ENCODE assay signal across 28 mouse cellular contexts in genomic region chr1:94008826-94009225, GRCm38 (mm10). TPM values are rescaled to one million over a fixed set of nuclear protein-coding genes. Genes with fewer than 3 reads are reported as not detected.
DNase-seq lines count a peak whose midpoint lies in the region; ATAC-seq lines count a peak whose summit lies in the region.
"Not testable (repeated sequence)": the region's sequence is repeated elsewhere in the genome, so short reads cannot be mapped to it uniquely, and the experiment has no call there.
"Had no signal": no experiment of that assay in that cellular context is flagged by ENCODE, and none has a peak within 500 bp of the region (broad histone marks: within the 10 kb centered on the region; RNA-seq: fewer than 3 reads in every experiment).

No protein-coding gene starts in this region.

- not testable (repeated sequence) for H3K4me2 ChIP-seq in limb, embryonic 13.5 days (replicated peaks)

- not testable (repeated sequence) for H3K9ac ChIP-seq in limb, embryonic 13.5 days

- not testable (repeated sequence) for H3K9me3 ChIP-seq in limb, embryonic 13.5 days

- 66% methylated on average over 16 of the region's 19 CpGs for WGBS in limb, embryonic 13.5 days

- H3K36me3 ChIP-seq in limb, embryonic 13.5 days, result not testable (repeated sequence)

- peak; percentile 73 to 93 for DNase-seq in frontal cortex, postnatal 36 days (ENCODE audit: low spot score in 2 of 2)
- DNase-seq in layer of hippocampus, adult 8-10 months (ENCODE audit: low spot score in 2 of 2), result peak; percentile 89 to 90
- peak; percentile 70 to 75 for DNase-seq in layer of hippocampus, postnatal 36 days
- peak; percentile 77 to 90 for DNase-seq in left cerebral cortex, adult 9 months (ENCODE audit: low spot score in 2 of 2)
- peak; percentile 55 for DNase-seq in right cerebral cortex, postnatal 14 days

- ATAC-seq in frontal cortex, adult (ENCODE audit: low TSS enrichment), result peak; percentile 82
- peak; percentile 21; the same call in 1 of the 2 replicates for ATAC-seq in limb, embryonic 13.5 days (ENCODE audit: low FRiP score, low read depth)

- not testable (repeated sequence) for H3K4me3 ChIP-seq in limb, embryonic 13.5 days

- not testable (repeated sequence) for H3K27me3 ChIP-seq in limb, embryonic 13.5 days

- H3K4me1 ChIP-seq in limb, embryonic 13.5 days, result not testable (repeated sequence)

- H3K27ac ChIP-seq in limb, embryonic 13.5 days, result not testable (repeated sequence)

RNA-seq across cellular contexts. Expression of gene Neu4, which starts 11.4 kb away (rescaled TPM):
- 10 to 100 TPM in 1 of 4 experiments, 1 to 10 TPM in 3; 8.1 to 10.4 (median 8.8) TPM for total RNA-seq in layer of hippocampus, adult 8-10 months (2022)
- total RNA-seq in layer of hippocampus, postnatal 36 days (2021), result 10 to 100 TPM; 10.4 to 12.3 TPM
- not detected in 2 replicates for polyA plus RNA-seq in limb, embryonic 13.5 days (2015; fragmentation: Nextera tagmentation; extraction: Ambion mirVana)
- total RNA-seq: adrenal gland, adult 18-20 months; adrenal gland, postnatal 25 days; common myeloid progenitor, adult 5-6 weeks; gastrocnemius, postnatal 14 days; granulocyte monocyte progenitor cell, adult 5-6 weeks; heart, postnatal 14 days; megakaryocyte-erythroid progenitor cell, adult 5-6 weeks had no signal
- polyA plus RNA-seq: brain, embryonic 14.5 days; forebrain, embryonic 13.5 days; heart, embryonic 14.5 days; hindbrain, embryonic 10.5 days; hindbrain, embryonic 15.5 days; intestine, embryonic 14.5 days; kidney, embryonic 15.5 days; liver, embryonic 14.5 days; lung, adult 2 months; macrophage; midbrain, embryonic 13.5 days; neural tube, embryonic 13.5 days; testis, adult 2 months; thymus, postnatal 0 days had no signal

RNA-seq across cellular contexts. Expression of gene Gal3st2c, which starts 18.5 kb away (rescaled TPM):
- under 1 TPM in 3 of 4 experiments, not detected in 1; 0.04 to 0.12 (median 0.07) TPM for total RNA-seq in layer of hippocampus, adult 8-10 months (2022)
- under 1 TPM; 0.08 to 0.10 TPM for total RNA-seq in layer of hippocampus, postnatal 36 days (2021)
- not detected in 2 replicates for polyA plus RNA-seq in limb, embryonic 13.5 days (2015; fragmentation: Nextera tagmentation; extraction: Ambion mirVana)
- total RNA-seq: common myeloid progenitor, adult 5-6 weeks; granulocyte monocyte progenitor cell, adult 5-6 weeks; megakaryocyte-erythroid progenitor cell, adult 5-6 weeks had no signal
- polyA plus RNA-seq: brain, embryonic 14.5 days; forebrain, embryonic 13.5 days; hindbrain, embryonic 10.5 days; hindbrain, embryonic 15.5 days; intestine, embryonic 14.5 days; kidney, embryonic 15.5 days; liver, embryonic 14.5 days; lung, adult 2 months; macrophage; midbrain, embryonic 13.5 days; neural tube, embryonic 13.5 days; testis, adult 2 months had no signal

RNA-seq across cellular contexts. Expression of gene Pdcd1, which starts 43.5 kb away (rescaled TPM):
- 1 to 10 TPM in 2 of 4 experiments, under 1 TPM in 1, not detected in 1; 0.27 to 6.1 (median 5.6) TPM for total RNA-seq in layer of hippocampus, adult 8-10 months (2022)
- not detected for total RNA-seq in layer of hippocampus, postnatal 36 days (2021)
- polyA plus RNA-seq in limb, embryonic 13.5 days (2015; fragmentation: Nextera tagmentation; extraction: Ambion mirVana), result 0.14 and 0.22 TPM in 2 replicates
- total RNA-seq: adrenal gland, postnatal 25 days; common myeloid progenitor, adult 5-6 weeks; gastrocnemius, postnatal 14 days; granulocyte monocyte progenitor cell, adult 5-6 weeks had no signal
- polyA plus RNA-seq: brain, embryonic 14.5 days; forebrain, embryonic 13.5 days; kidney, embryonic 15.5 days; macrophage; midbrain, embryonic 13.5 days; testis, adult 2 months had no signal
